Mouse (Mus musculus) liver, embryonic 12.5 days (tissue): ENCODE data around the gene Kctd21. TPM values are rescaled to one million over a fixed set of nuclear protein-coding genes. Genes with fewer than 3 reads are reported as not detected.

Source experiments
- ATAC-seq: fragments of 200-750 bp; cut with Nextera tagmentation; 2 replicates; pipeline ENCODE4 v1.8.0; 2017; ENCODE audit warnings: moderate number of reproducible peaks, mild to moderate bottlenecking, moderate library complexity
- H3K27ac ChIP-seq: fragments of 300-500 bp; sonication (generic); 2 replicates; pipeline ENCODE4 v1.5.1; 2016; ENCODE audit warnings: mild to moderate bottlenecking
- H3K27me3 ChIP-seq: fragments of 300-500 bp; sonication (generic); replicated peaks from 2 replicates; pipeline ENCODE4 v1.6.1; 2016; ENCODE audit warnings: mild to moderate bottlenecking, moderate library complexity
- H3K36me3 ChIP-seq: fragments of 300-500 bp; sonication (generic); 2 replicates; pipeline ENCODE4 v1.6.1; 2016; ENCODE audit warnings: mild to moderate bottlenecking, moderate library complexity
- H3K4me1 ChIP-seq: fragments of 300-500 bp; sonication (generic); 2 replicates; pipeline ENCODE4 v1.6.1; 2016
- H3K4me2 ChIP-seq: fragments of 300-500 bp; sonication (generic); 2 replicates; pipeline ENCODE4 v1.6.1; 2016; ENCODE audit warnings: mild to moderate bottlenecking, moderate library complexity
- H3K4me3 ChIP-seq: fragments of 300-500 bp; sonication (generic); 2 replicates; pipeline ENCODE4 v1.5.1; 2016; ENCODE audit warnings: mild to moderate bottlenecking, moderate library complexity
- H3K9ac ChIP-seq: fragments of 300-500 bp; sonication (generic); 2 replicates; pipeline ENCODE4 v1.6.1; 2016; ENCODE audit warnings: mild to moderate bottlenecking, moderate library complexity
- H3K9me3 ChIP-seq: fragments of 300-500 bp; sonication (generic); replicated peaks from 2 replicates; pipeline ENCODE4 v1.6.1; 2016; ENCODE audit warnings: mild to moderate bottlenecking, moderate library complexity
- WGBS: fragments of 180-500 bp; shearing (Covaris S2); methylation state at CpG from one replicate; pipeline ENCODE4 v1.1.7; 2016; ENCODE audit not compliant: insufficient replicate concordance; 5-methylcytosine and 5-hydroxymethylcytosine counted together
- polyA plus RNA-seq: library from polyadenylated mRNA; unstranded; fragments of >200 nt; fragmentation: Nextera tagmentation; extraction: Ambion mirVana; gene quantifications from 2 replicates; pipeline ENCODE4 v1.2.1, GENCODE M21; 2016

The Kctd21 gene
- polyA plus RNA-seq, 1 experiment from 2014 or later: 1.1 TPM

DNA sequence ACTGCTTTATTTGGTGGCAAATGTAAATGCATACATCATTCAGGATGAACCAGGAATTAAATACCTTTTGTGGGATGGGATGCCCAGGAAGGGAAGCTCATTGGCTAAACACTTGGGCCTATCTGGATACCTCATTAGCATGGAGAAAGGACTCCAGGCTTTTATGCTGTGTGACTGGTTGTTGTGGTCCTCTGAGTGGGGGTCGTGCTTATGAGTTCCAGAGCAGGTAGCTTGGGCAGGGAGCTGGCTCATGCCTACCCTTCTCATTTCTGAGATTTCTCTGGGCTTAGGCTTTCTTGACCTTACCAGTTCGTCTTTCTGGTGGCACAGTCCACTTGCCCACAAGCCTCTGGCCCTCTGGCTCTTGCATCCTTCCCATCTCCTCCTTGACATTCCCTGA lies 62.2 kb downstream of the Kctd21 start:
- H3K4me3 ChIP-seq: no peak overlapping the region
- H3K27ac ChIP-seq: no peak overlapping the region
- no peak for ATAC-seq
- peaks cover 2% of the 10 kb centered on the region for H3K4me1 ChIP-seq
- peaks cover 41% of the 10 kb centered on the region for H3K36me3 ChIP-seq
- 64% methylated on average over 2 of the region's 2 CpGs for WGBS
- no peaks in the 10 kb centered on the region for H3K9me3 ChIP-seq
- no peak overlapping the region for H3K4me2 ChIP-seq
- no peaks in the 10 kb centered on the region for H3K27me3 ChIP-seq
- H3K9ac ChIP-seq: no peak overlapping the region

DNA sequence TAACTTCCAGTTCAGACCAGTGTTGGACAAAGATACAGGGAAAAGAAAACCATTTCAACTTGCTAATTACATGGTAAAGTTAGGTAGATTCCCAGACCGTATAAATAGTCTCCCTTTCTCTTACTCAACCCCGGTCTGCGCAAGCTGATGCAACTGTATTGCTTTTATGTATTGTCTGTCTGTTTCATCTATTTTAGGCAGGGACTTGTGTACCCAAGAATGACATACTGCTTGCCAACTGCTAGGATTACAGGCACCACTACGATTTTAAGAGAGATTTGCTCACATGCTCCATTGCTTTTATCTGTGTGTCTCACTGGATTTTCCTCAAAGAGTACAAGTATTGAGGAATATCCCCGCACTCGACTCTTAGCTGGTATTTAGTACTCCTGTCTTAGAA lies 66.8 kb downstream of the Kctd21 start:
- ATAC-seq: no peak
- H3K9me3 ChIP-seq: no peaks in the 10 kb centered on the region; the same call in 1 of the 2 replicates
- no peak overlapping the region for H3K9ac ChIP-seq
- no peak overlapping the region for H3K27ac ChIP-seq
- no peak overlapping the region for H3K4me3 ChIP-seq
- H3K36me3 ChIP-seq: peaks cover 23% of the 10 kb centered on the region
- H3K4me1 ChIP-seq: peaks cover 28% of the 10 kb centered on the region
- H3K27me3 ChIP-seq: no peaks in the 10 kb centered on the region
- 82% methylated on average over 6 of the region's 6 CpGs for WGBS
- H3K4me2 ChIP-seq: no peak overlapping the region

Other genes with a start within 250 kb of the Kctd21 start
- gene Usp35, start 307 bp upstream of the Kctd21 start, polyA plus RNA-seq: 0.41 and 0.49 TPM in 2 replicates
- 48.7 and 50.5 TPM in 2 replicates for gene Alg8, start 39.3 kb downstream of the Kctd21 start, polyA plus RNA-seq
- gene Ndufc2, start 67.7 kb downstream of the Kctd21 start, polyA plus RNA-seq: 249 and 261 TPM in 2 replicates
- gene Thrsp, start 85.4 kb downstream of the Kctd21 start, polyA plus RNA-seq: 0.13 TPM in 1 of 2 replicates, not detected in the other
- 9.8 and 9.9 TPM in 2 replicates for gene Kctd14, start 119.0 kb downstream of the Kctd21 start, polyA plus RNA-seq
- gene Ints4, start 148.6 kb downstream of the Kctd21 start, polyA plus RNA-seq: 32.2 and 33.4 TPM in 2 replicates
- 17.4 and 17.6 TPM in 2 replicates for gene Aamdc, start 247.2 kb downstream of the Kctd21 start, polyA plus RNA-seq
- 8.1 and 10.7 TPM in 2 replicates for gene Rsf1, start 247.6 kb downstream of the Kctd21 start, polyA plus RNA-seq